In the genomic region with DNA sequence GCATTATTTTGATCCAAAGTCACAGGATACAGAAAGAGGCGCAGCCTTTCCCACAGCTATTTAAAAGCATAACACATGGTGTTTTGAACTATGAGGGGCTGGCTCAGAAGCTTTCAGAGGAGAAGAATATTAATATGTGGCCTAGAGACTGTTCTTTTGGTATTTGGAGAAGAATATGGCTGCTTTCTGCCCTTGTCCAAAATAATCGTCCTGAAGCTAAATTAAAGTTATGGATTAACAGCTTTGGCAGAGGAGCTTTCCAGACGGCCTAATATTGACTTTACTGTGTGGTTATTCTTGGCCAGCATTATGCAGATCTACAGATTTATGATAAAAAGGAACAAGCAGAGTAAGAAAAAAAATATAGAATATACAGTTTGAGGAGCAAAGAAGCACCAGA, we compare ENCODE assay signal across 21 mouse cellular contexts.
DNase-seq lines count a peak whose midpoint lies in the region; ATAC-seq and TF ChIP-seq lines count a peak whose summit lies in the region.
"Had no signal": no experiment of that assay in that cellular context is flagged by ENCODE, and none has a peak within 500 bp of the region (broad histone marks: within the 10 kb centered on the region; RNA-seq: fewer than 3 reads in every experiment).

No protein-coding gene starts in this region.

- no peak for ATAC-seq in forebrain, embryonic 15.5 days (replicated peaks)
- ATAC-seq in forebrain, embryonic 16.5 days = no peak
- no peak for ATAC-seq in liver, embryonic 12.5 days
- ATAC-seq: hindbrain, postnatal 0 days had no signal

- H3K4me3 ChIP-seq in forebrain, embryonic 15.5 days = no peak overlapping the region
- H3K4me3 ChIP-seq in forebrain, embryonic 16.5 days (replicated peaks; ENCODE audit: low read length) = no peak overlapping the region
- no peak overlapping the region for H3K4me3 ChIP-seq in layer of hippocampus, adult 2 months
- H3K4me3 ChIP-seq in liver, embryonic 12.5 days = no peak overlapping the region
- H3K4me3 ChIP-seq: embryonic facial prominence, embryonic 13.5 days; gastrocnemius, adult 2 months; heart, embryonic 13.5 days; hindbrain, embryonic 12.5 days had no signal

- H3K9me3 ChIP-seq in forebrain, embryonic 15.5 days = no peaks in the 10 kb centered on the region
- H3K9me3 ChIP-seq in forebrain, embryonic 16.5 days (ENCODE audit: control insufficient read depth, low read length) = no peaks in the 10 kb centered on the region
- no peaks in the 10 kb centered on the region for H3K9me3 ChIP-seq in liver, embryonic 12.5 days (replicated peaks)
- H3K9me3 ChIP-seq: embryonic facial prominence, embryonic 13.5 days; heart, embryonic 13.5 days; hindbrain, embryonic 12.5 days had no signal

- no peak for TF ChIP-seq CTCF in layer of hippocampus, adult 2 months (conservative IDR thresholded peaks at IDR 0.05)
- TF ChIP-seq CTCF in brain, embryonic 14.5 days (IDR thresholded peaks at IDR 0.05; ENCODE audit: borderline replicate concordance, extremely low read depth, insufficient read depth, insufficient read length) = no peak

- no peaks in the 10 kb centered on the region for H3K27me3 ChIP-seq in forebrain, embryonic 15.5 days
- H3K27me3 ChIP-seq in forebrain, embryonic 16.5 days (replicated peaks; ENCODE audit: control insufficient read depth, insufficient read depth, low read length) = no peaks in the 10 kb centered on the region
- no peaks in the 10 kb centered on the region for H3K27me3 ChIP-seq in liver, embryonic 12.5 days (replicated peaks)
- H3K27me3 ChIP-seq: embryonic facial prominence, embryonic 13.5 days; heart, embryonic 13.5 days; hindbrain, embryonic 12.5 days had no signal

- TF ChIP-seq POLR2A in brain, embryonic 14.5 days (IDR thresholded peaks at IDR 0.05; ENCODE audit: borderline replicate concordance, extremely low read depth, insufficient read depth, insufficient read length, poor library complexity, severe bottlenecking) = no peak

- H3K27ac ChIP-seq in forebrain, embryonic 15.5 days (replicated peaks) = peak overlapping the region; percentile 60
- no peak overlapping the region; the same call in 1 of the 2 replicates for H3K27ac ChIP-seq in forebrain, embryonic 16.5 days (ENCODE audit: low read length)
- peak overlapping the region; percentile 43; the same call in 1 of the 2 replicates for H3K27ac ChIP-seq in layer of hippocampus, adult 2 months
- no peak overlapping the region for H3K27ac ChIP-seq in liver, embryonic 12.5 days
- H3K27ac ChIP-seq: embryonic facial prominence, embryonic 13.5 days; gastrocnemius, adult 2 months; heart, embryonic 13.5 days; hindbrain, embryonic 12.5 days; hindbrain, postnatal 0 days had no signal

- DNase-seq in layer of hippocampus, adult 2 months (ENCODE audit: low spot score in 2 of 2) = no peak
- no peak for DNase-seq in layer of hippocampus, postnatal 14 days (ENCODE audit: low spot score in 2 of 2)
- DNase-seq in brain, embryonic 14.5 days (ENCODE audit: low read depth) = peak; percentile 42
- peak; percentile 38 for DNase-seq in gonadal fat pad, adult 2 months (ENCODE audit: low read depth)
- DNase-seq: adrenal gland, adult 8-10 months; adrenal gland, postnatal 36 days; cerebellum, adult 11-12 months; cerebellum, adult 9-10 months; cerebellum, postnatal 25 days; gastrocnemius, adult 2 months; gastrocnemius, postnatal 25 days; heart, adult 11 months; heart, postnatal 4 days; kidney, adult 11 months had no signal

- H3K9ac ChIP-seq in forebrain, embryonic 15.5 days (replicated peaks) = no peak overlapping the region
- H3K9ac ChIP-seq in forebrain, embryonic 16.5 days (replicated peaks; ENCODE audit: low read depth, low read length) = no peak overlapping the region
- no peak overlapping the region for H3K9ac ChIP-seq in liver, embryonic 12.5 days
- H3K9ac ChIP-seq: embryonic facial prominence, embryonic 13.5 days; heart, embryonic 13.5 days; hindbrain, embryonic 12.5 days had no signal

- 76% methylated on average over 3 of the region's 3 CpGs for WGBS in forebrain, embryonic 15.5 days
- 68% methylated on average over 3 of the region's 3 CpGs for WGBS in forebrain, embryonic 16.5 days
- WGBS in liver, embryonic 12.5 days (ENCODE audit: insufficient replicate concordance) = 61% methylated on average over 3 of the region's 3 CpGs

- no peaks in the 10 kb centered on the region for H3K4me1 ChIP-seq in forebrain, embryonic 15.5 days
- no peaks in the 10 kb centered on the region for H3K4me1 ChIP-seq in forebrain, embryonic 16.5 days (replicated peaks; ENCODE audit: control insufficient read depth, insufficient read depth, low read length)
- no peaks in the 10 kb centered on the region for H3K4me1 ChIP-seq in liver, embryonic 12.5 days
- H3K4me1 ChIP-seq: embryonic facial prominence, embryonic 13.5 days; heart, embryonic 13.5 days; hindbrain, embryonic 12.5 days had no signal

- no peak overlapping the region for H3K4me2 ChIP-seq in forebrain, embryonic 15.5 days (replicated peaks)
- H3K4me2 ChIP-seq in forebrain, embryonic 16.5 days (ENCODE audit: low read length) = no peak overlapping the region
- H3K4me2 ChIP-seq in liver, embryonic 12.5 days = no peak overlapping the region
- H3K4me2 ChIP-seq: embryonic facial prominence, embryonic 13.5 days; heart, embryonic 13.5 days; hindbrain, embryonic 12.5 days had no signal

- H3K36me3 ChIP-seq in forebrain, embryonic 15.5 days = no peaks in the 10 kb centered on the region
- no peaks in the 10 kb centered on the region for H3K36me3 ChIP-seq in forebrain, embryonic 16.5 days (ENCODE audit: control insufficient read depth, insufficient read depth)
- H3K36me3 ChIP-seq in liver, embryonic 12.5 days = no peaks in the 10 kb centered on the region
- H3K36me3 ChIP-seq: embryonic facial prominence, embryonic 13.5 days; heart, embryonic 13.5 days; hindbrain, embryonic 12.5 days had no signal

Comparison
In these comparisons a context has a peak if more than half of its experiments do, and no peak if none do; other contexts are left out.
1. H3K27ac ChIP-seq: peak in forebrain, embryonic 15.5 days (single experiment) and layer of hippocampus, adult 2 months (single experiment); none in forebrain, embryonic 16.5 days (single experiment) and liver, embryonic 12.5 days (single experiment).
2. DNase-seq: peak in brain, embryonic 14.5 days (single experiment) and gonadal fat pad, adult 2 months (single experiment); none in layer of hippocampus, adult 2 months (0 of 2) and layer of hippocampus, postnatal 14 days (0 of 2).